Mouse (Mus musculus) gastrocnemius, postnatal 25 days (tissue): ENCODE measurements around the gene Btk. TPM values are rescaled to one million over a fixed set of nuclear protein-coding genes. Genes with fewer than 3 reads are reported as not detected.
"Not testable (repeated sequence)": the region's sequence is repeated elsewhere in the genome, so short reads cannot be mapped to it uniquely, and the experiment has no call there.

Experiments used
- DNase-seq: peaks from one replicate; pipeline ENCODE4 v3.0.0; 2022
- total RNA-seq, 2 experiments: library from RNA; stranded (reverse); gene quantifications; 1 replicate in 1 of 2; 2 replicates in 1 of 2; pipeline ENCODE4 v1.2.3; 2021

Btk gene
- total RNA-seq, 2 experiments from 2014 or later, result 0.59 to 0.67 TPM

DNA sequence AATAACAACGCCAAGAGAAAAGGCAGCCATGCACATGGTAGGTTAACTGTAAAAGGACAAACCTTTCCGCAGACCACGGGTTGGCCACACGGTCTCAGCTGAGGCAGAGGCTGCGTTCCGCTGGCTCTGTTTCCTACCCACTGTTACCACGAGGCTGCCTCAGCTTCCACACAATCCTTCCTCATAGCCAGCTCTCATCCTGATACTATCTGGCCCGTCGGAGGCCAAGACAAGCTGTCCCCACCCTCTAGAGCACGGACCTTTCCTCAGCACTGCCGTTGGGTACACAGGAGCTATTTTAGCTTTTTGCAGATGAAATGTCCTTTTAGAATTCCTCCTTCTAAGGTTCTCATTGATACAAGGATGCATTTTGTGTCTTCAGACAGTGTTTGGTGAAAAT lies 1.1 kb downstream of the Btk start:
- DNase-seq, result no peak

DNA sequence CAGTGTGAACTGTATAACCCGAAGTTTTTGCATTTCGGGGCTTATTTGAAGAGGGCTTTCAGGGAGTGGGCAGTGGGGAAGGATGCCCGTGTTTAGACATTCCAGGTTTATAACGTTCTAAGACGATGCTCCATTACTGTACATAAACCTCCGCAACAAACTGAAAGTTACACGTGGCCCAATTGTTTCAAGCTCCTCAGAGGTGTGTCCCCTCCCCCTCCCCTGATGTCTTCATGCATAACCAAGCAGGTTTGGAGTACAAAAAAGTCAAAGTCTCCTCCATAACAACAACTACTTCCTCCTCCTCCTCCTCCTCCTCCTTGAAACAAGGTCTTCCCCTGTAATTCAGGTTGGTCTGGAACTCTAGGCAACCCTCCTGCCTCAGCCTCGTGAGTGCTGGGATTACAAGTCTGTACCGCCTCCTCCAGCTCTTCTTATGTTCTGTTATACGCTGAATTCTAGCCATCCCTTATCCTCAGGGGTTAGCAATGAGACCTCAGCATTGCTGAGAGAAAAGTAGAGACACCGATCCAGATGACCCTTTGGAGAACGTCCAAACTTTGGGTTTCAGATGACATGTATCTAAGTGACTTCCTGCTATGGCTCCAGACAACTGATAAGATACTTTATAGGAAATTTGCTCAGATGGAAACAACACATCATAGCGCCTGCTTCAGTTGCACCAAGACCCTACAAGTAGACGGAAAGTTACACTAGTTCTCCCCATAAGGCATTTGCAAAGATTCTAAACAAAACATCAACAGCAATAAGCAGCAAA lies 2.7 kb downstream of the Btk start:
- no peak for DNase-seq

DNA sequence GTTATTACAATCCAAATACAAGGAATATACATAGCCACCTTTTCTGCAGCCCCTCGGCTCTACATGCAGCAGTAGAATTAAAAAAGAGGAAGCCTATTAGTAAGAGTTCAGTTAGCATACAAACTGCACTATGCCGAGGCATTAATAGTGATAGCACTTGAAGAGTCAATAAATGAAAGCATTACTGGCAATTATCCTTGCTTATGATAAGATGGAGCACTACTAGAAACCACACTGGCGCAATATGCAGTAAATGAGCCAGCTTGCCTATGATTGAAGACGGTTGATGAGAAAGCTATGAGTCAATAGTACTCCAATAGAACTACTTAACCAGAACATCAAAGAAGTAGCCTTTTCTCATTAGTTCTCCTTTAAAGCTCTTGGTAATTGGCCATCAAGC lies 5.5 kb downstream of the Btk start:
- DNase-seq, result no peak

DNA sequence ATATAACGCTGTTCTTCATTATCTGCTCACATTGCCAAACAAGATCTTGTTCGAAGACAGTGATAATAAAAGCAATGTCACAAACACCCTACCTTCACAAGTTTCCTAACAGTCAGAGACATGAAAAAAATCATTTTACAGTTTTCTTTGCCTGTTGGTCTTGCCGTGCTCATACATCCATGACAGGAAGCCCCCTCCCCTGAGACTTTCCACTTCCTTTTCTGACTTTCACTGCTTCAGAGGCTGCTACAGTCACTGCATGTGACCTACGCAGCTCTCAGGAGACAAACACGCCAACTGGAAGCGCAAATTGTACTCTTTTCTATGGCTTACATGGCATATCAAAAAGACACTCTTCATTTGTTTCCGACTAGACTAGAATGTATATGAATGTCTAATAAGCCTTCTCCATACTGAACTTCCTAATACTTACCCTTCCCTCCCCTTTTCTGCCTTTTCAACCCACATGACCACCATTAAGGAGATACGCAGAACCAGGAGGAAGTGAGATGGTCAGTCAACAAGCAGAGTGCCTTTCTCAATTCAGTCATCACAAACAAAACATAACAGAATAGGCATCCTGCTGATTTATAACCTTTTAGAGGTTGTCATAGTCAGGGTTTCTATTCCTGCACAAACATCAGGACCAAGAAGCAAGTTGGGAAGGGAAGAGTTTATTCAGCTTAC lies 16.7 kb downstream of the Btk start:
- no peak for DNase-seq

DNA sequence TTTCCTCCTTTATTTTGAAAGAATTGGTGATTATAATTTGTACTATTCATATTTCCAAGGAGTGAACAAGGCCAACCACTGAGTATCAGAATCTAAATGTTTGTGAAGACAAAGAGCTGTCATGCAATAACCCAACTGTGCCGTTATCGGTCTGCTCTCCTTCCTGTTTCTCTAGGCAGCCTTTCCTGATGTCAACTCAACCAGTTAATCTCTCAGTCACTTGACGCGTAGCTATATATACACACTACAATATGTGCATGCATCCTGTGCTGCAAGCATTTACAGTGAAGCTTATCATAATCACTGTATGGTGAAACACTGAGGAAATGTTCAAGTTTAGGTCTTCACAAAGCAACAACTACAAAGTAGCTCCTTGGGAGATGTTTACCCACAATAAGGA lies 19.0 kb downstream of the Btk start:
- no peak for DNase-seq

DNA sequence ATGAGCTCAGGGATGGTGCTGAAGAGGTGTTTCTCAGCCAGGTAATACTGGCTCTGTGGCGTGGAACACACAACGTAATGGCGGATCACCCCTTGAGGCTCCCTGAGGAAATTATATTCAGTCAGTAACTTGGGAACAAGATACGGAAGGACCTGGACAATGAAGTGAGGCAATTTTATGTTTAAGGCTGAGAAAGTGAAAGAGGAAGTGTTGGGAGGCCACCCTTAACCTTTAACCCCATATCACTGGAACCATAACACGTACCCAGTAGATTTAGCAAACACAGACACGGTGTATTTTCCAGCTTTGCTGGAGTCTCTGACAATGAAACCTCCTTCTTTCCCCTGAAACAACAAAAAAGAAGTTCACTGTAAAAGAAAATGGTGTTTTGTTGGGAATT lies 28.9 kb downstream of the Btk start:
- DNase-seq, result no peak

DNA sequence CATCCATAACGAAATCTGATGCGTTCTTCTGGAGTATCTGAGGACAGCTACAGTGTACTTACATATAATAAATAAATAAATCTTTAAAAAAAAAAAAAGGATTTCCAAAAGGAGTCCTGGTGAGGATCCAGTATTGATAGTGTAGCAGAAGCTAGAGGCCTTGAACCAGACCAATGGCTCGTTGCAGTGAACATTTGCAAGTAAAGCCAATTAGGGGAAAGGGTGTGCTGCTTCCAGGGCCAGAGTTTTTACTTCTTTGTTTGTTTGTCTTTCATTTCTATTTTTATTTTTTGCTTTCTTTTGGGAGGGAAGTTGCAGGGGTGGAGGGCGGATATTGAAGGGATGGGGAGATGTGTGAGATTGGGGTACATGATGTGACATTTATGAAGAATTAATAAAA lies 30.0 kb downstream of the Btk start:
- DNase-seq, result no peak

DNA sequence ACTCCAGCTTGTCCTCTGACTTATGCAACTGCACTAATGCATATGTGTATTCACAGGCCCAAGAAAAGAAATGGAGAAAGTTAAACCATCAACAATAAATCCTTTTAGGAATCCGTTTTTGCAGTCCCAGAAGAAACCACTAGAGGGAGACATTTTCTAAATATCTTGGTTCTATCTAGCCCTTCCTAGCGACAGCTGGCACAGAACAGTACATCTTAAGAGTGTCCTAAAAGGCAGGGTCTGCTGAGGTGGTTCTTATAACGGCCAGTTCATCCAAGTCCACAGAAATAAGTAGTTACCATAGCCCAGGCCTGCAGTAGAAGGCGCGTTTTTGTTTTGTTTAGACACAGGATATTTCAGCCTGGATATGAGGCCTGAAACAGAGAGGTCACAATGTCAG lies 32.5 kb downstream of the Btk start:
- no peak for DNase-seq

DNA sequence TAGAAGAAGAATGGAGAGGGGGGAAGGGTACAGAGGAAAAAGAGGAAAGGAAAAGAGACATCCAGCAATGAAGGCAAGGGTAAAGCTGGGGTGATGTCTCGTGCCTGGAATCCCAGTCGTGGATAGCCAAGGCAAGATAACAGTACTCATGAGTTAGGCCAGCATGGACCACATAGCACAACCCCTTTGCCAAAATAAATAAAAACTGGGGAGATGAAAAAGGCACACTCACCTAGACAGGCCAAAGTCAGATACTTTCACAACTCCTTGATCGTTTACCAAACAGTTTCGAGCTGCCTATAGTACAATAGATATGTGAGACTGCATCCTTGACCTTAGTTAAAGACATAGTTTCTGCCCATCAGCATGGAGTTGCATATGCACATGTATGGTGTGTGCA lies 36.0 kb downstream of the Btk start:
- no peak for DNase-seq

DNA sequence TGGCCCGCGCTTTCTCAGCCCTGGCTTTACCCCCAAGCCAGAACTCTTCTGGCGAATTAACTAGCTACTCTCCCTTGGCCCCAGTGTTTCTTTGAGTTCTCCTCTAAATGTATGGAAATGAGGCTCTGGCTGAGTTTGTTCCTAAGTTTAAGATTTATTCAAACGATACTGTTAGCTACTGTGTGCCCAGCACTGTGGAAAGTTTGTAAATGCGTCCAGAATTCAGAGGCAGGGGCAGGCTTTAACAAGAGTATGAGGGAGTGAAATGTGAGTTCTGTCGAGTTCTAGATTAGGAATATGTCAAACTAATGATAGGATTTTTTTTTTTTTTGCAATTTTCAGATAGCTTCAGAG lies 41.4 kb downstream of the Btk start:
- DNase-seq, result no peak

DNA sequence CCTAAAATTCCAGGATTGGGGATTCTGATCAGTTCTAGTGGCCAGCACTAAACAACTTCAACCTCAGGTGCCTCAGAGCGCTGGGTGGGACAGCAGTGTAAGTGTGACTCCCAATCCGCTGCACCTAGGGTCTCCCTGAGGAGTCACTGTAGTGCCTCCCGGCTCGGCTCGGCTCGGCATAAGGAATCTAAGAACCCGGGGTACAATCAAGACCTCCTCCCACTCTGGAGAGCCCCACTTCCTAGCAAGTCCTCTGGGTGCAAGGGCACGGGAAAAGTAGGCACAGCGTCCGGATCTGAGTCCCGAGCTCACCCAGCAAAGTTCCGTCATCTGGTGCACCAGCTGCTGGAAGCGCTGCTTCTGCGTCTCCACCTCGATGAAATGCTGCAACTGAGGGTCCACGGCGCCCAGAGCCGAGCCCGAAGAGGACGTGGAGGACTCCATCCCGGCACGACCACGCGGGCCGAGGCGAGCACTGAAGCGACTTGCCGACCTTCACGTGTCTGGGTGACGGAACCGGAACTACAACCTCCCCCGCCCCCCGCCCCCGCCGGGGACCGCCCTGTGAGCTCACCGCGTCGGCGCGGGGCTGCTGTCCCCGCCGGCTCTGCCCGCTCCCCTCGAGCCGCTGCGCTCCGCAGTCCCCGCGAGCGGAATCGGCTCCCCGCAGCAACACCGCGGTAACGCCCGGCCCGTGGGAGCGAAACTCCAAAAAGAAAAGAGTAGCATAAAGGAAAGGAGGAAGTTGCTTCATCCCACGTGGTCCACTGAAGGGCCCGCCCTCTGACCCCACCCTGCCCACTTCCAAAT lies 42.0 kb downstream of the Btk start, which contains the start of gene Timm8a1:
Gene Timm8a1 (minus strand): TSS at position 721 of the 810 bp plus-strand sequence.
- DNase-seq, result peak; percentile 54

DNA sequence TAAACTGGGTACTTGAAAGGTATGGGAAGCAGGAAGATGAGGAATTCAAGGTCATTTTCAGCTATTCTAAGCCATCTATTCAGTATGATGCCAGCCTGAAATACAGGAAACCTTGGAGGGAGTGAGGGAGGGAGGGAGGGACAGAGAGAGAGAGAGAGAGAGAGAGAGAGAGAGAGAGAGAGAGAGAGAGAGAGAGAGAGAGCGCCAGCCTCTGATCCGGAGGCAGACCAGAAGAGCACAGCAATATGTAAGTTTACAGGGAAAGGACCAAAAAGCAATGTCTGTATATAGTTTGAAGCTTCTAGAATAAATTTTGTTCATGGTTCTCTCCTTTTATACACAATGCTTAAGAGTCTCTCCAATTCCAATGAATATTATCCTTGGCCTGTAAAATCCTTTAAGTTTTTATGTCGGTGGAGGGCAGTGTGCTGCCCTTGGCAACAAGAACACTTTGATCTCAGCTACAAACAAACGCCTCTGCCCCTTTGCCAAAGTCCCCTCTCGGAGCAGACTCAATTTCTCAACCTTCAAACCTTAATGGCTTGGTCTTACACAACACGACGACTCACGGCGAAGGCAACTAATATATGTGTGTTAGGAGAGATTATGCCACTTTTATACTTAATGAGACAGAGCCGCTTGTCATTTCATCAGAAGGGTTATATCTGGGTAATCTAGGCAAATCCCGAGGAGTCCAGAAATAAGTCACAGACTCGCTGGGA lies 42.8 kb downstream of the Btk start:
- DNase-seq, result no peak

DNA sequence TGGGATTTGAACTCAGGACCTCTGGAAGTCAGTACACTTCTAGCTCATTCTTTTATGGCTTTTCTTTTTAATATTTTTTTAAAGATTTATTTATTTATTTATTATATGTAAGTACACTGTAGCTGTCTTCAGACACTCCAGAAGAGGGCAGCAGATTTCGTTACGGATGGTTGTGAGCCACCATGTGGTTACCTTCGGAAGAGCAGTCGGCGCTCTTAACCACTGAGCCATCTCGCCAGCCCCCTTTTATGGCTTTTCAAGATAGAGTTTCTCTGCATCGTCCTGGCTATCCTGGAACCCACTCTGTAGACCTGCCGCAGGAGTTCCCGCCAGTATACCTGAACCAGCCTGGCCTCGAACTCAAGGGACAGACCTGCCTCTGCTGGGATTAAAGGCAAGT lies 43.6 kb downstream of the Btk start:
- DNase-seq, result not testable (repeated sequence)

DNA sequence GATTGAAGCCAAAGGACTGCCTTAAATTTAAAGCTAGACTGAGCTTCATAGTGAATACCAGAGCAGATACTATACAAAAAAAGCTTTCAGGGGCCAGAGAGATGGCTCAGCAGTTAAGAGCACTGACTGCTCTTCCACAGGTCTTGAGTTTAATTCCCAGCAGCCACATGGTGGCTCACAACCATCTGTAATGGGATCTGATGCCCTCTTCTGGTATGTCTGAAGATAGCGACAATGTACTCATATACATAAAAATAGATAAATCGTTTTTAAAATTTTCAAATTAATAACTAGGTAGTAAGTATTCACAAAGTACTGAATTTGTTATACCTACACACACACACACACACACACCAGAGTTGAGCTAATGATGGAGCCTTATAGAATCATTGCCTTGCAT lies 50.0 kb downstream of the Btk start:
- DNase-seq, result no peak

DNA sequence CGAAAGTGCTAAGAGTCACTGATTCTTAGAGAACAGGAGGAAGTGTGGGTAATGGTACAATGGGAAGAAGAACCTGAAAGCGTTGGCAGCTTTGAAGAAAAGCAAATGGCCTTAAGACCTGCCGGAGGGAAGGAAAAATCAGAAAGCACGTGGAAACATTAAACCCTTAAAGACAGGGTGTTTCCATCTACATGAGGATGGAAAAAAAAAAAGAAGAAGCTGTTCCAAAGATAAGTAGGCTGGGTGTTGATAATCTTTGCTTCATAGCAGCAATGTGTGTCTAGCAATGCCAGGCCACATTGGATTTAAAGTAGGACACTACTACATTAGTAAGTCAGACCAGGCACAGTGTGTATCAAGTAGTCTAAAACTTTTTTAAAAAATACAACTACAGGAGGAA lies 58.1 kb downstream of the Btk start:
- no peak for DNase-seq

DNA sequence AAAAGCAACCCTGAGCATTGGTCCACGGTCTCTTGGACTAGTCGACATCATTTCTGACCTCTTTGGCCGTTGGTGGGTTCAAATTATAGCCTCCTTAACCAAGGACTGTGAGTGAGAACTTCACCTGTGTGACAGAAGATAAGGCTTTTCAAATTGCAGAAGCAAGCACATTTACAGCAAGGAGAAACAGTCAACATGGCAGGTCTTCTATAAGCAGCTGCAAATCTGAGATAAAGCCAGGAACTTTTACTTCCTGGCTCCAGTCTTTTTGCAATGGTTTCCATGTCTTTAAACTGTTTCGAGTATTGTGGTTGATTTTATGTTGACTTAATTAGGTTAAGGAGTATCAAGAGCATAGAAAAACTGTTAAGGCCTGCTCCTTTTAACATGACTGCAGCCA lies 59.6 kb downstream of the Btk start:
- no peak for DNase-seq

DNA sequence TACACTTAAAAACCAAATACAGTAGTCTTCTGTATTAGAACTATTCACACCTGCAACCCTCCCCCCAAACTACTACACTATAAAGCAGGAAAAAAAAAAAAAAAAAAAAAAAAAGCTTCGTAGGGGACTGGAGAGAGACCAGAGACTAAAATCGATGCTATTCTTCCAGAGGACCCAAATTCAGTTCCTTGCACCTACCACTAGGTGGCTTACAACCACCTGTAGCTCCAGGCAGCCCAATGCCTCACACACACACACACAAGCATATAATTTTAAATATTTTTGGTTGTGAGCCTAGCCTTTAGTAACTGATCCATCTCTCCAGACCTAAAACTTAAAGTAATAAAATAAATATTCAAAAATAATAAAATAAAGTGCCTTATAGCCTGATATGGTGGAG lies 73.9 kb downstream of the Btk start:
- DNase-seq, result no peak

DNA sequence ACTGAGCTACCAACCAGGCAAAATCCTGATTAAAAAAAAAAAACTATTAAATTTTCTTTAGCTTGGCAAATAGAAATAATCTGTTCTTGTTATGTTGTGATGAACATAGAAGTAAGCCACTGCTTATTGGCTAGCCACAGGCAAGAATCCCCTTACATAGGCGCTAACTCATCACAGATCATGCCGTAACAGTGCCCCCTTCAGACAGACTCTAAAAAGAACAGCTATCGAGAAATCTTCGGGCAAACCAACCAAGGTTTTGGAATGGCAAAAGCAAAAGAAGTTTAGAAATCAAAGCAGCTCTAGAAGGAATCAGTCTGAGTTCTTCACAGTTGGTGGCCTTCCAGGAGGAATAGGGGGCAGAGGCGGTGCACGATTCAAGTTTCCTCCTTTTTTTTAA lies 75.4 kb downstream of the Btk start:
- no peak for DNase-seq

DNA sequence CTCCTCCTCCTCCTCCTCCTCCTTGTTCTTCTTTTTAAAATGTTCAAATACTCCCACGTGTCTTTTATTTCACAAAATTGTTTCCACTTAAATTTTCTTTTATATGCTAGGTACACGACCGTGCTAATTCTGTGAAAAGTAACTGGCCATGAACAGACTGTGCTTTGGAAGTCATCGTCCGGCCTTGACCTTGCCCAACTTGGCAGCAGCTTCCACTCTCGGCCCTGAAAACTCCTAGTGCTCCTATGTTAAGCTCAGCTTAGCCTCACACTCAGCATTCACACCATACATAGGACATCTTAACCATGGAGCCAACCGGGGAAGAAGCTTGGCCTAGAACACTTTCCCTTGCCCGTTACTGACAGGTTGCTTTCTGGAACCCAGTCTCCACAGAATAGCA lies 82.7 kb downstream of the Btk start:
- DNase-seq, result no peak
